Mouse (Mus musculus): Measurements from ENCODE around the gene Pgm2.

Pgm2 gene

GRCm38 (mm10) chr5:64077353-64077752 is 15.4 kb upstream of the Pgm2 start:
- no peak for DNase-seq

GRCm38 (mm10) chr5:64078740-64079461 is 13.8 kb upstream of the Pgm2 start:
- no peak for DNase-seq

- DNase-seq = no peak
These were observed 13.3 kb upstream of the Pgm2 start for GRCm38 (mm10) chr5:64079462-64079817.

- no peak for DNase-seq
These were observed 9.0 kb upstream of the Pgm2 start for GRCm38 (mm10) chr5:64083447-64084359.

- DNase-seq = no peak
These were observed 7.3 kb upstream of the Pgm2 start for GRCm38 (mm10) chr5:64085405-64085804.

GRCm38 (mm10) chr5:64088740-64089139 is 4.0 kb upstream of the Pgm2 start:
- DNase-seq = no peak

- DNase-seq = peak; percentile 35 to 63
These were observed 660 bp downstream of the Pgm2 start for GRCm38 (mm10) chr5:64093349-64093871.

GRCm38 (mm10) chr5:64095342-64095993 is 2.7 kb downstream of the Pgm2 start:
- no peak for DNase-seq

GRCm38 (mm10) chr5:64101993-64102716 is 9.4 kb downstream of the Pgm2 start:
- no peak for DNase-seq

GRCm38 (mm10) chr5:64102717-64103075 is 9.9 kb downstream of the Pgm2 start:
- DNase-seq = no peak

- no peak for DNase-seq
These were observed 15.0 kb downstream of the Pgm2 start for GRCm38 (mm10) chr5:64107596-64108289.

GRCm38 (mm10) chr5:64109217-64109616 is 16.5 kb downstream of the Pgm2 start:
- peak in 1 of 2 experiments; percentile 45 for DNase-seq

- DNase-seq = peak; percentile 7 to 57
These were observed 19.6 kb downstream of the Pgm2 start for GRCm38 (mm10) chr5:64112360-64112759.

GRCm38 (mm10) chr5:64114210-64114609 is 21.5 kb downstream of the Pgm2 start:
- no peak for DNase-seq

- DNase-seq = no peak
These were observed 24.4 kb downstream of the Pgm2 start for GRCm38 (mm10) chr5:64117191-64117590.

GRCm38 (mm10) chr5:64125783-64126182 is 33.0 kb downstream of the Pgm2 start:
- DNase-seq = no peak

GRCm38 (mm10) chr5:64131550-64131949 is 38.8 kb downstream of the Pgm2 start:
- DNase-seq = no peak

GRCm38 (mm10) chr5:64133901-64134300 is 41.2 kb downstream of the Pgm2 start:
- DNase-seq = no peak

GRCm38 (mm10) chr5:64136325-64136724 is 43.6 kb downstream of the Pgm2 start:
- peak in 1 of 2 experiments; percentile 26 for DNase-seq

GRCm38 (mm10) chr5:64140202-64140601 is 47.5 kb downstream of the Pgm2 start:
- DNase-seq = no peak

GRCm38 (mm10) chr5:64144315-64144714 is 51.6 kb downstream of the Pgm2 start:
- no peak for DNase-seq

Measured in kidney, postnatal 25 days (tissue).